Mouse (Mus musculus) pancreas, adult 10 weeks (tissue): ENCODE measurements around the gene Morc3. TPM values are rescaled to one million over a fixed set of nuclear protein-coding genes. Genes with fewer than 3 reads are reported as not detected.

ENCODE experiments used
- polyA plus RNA-seq: library from polyadenylated mRNA; stranded (reverse); fragments of 350-450 nt; fragmentation: Illumina TruSeq; extraction: RNeasy Lipid Tissue Mini Kit (QIAGEN cat#74804); gene quantifications from one replicate; pipeline ENCODE4 v1.2.3, GENCODE M21; 2015; ENCODE audit warnings: low read depth, low replicate concordance; ENCODE audit not compliant: insufficient read depth

The Morc3 gene
- polyA plus RNA-seq, result 5.5 TPM

DNA sequence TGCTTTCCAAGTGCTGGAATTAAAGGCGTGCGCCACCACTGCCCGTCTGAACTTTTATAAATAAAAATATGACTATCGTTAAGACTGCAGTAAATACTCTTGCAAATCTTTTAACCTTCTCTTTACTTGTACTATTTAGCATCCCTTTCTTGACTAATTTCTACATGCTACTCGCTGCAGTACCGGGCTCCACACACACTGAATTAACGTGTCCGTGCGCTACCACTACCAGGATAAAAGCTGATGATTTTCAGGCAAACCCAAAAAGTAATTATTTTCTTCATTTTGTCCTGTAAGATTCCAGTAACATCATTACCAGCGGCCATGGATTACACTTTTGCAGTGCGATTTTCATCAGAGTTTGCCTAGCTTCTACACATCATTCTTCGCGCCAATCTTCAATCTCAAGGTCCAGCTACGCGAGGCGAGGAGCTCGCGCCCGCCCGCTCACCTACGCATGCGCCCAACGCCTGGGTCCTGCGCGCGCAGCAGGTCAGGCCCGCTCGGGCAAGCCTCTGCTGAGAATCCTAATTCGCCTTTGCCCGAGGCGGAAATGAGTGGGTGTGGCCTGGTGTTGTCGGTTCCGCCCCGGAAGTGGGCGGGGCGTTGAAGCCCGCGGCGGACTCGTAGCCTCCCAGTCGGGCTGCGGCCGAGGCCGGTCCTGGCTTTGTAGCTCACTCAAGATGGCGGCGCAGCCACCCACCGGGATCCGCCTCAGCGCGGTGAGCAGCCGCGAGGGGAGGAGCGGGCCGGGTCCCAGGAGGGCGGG, at the start of gene Morc3:
Gene Morc3 (plus strand): TSS at position 495 of the 769 bp plus-strand sequence.

DNA sequence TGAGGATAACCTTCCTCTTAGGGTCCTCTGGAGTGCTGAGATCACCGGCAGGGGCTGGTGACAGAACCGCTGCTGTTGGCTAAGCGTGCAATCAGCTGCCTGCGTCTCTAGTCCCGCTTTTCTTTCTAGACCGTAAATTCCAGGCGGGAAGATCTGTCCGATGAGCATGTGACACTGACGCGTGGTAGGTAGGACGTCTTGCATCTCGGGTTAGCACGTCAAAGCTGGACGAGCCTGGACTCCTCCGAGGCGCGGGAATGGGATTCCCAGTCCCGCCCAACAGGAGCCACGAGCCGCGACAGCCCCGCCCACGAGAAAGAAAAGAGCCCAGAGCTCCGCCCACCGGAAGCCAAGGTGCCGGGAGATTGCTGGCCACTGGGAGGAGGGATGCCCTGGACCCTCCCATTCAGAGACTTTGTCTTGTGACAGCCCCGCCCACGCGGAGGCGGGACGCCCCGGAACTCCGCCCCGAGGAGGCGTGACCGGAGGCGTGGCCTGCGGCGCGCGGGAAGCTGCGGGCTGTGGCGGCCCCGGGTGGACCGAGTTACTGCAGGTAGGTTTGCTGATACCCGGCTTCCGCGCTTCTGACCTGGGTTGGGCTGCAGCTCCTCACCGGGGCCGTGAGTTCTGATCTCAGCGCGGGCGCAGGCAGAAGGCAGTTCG, 51.6 kb downstream of the Morc3 start, which contains the start of gene Chaf1b:
Gene Chaf1b (plus strand): TSS at position 479 of the 663 bp plus-strand sequence.

Other genes starting within 250 kb of the Morc3 start
- gene Setd4, start 228.1 kb upstream of the Morc3 start, polyA plus RNA-seq, result 5.7 TPM
- gene Cbr1, start 226.3 kb upstream of the Morc3 start, polyA plus RNA-seq, result 15.6 TPM
- not detected for gene Gm5678, start 204.0 kb upstream of the Morc3 start, polyA plus RNA-seq
- gene Cbr3, start 148.9 kb upstream of the Morc3 start, polyA plus RNA-seq, result 3.2 TPM
- gene Dop1b, start 120.2 kb upstream of the Morc3 start, polyA plus RNA-seq, result 13.2 TPM
- gene Chaf1b, start 51.8 kb downstream of the Morc3 start, polyA plus RNA-seq, result 1.2 TPM
- not detected for gene Cldn14, start 176.7 kb downstream of the Morc3 start, polyA plus RNA-seq